Mouse (Mus musculus): Measurements from ENCODE around the gene Fgfr3.

GRCm38 (mm10) chr5:33726891-33727290, 5.4 kb downstream of the Fgfr3 start:
- TF ChIP-seq POLR2A (IDR thresholded peaks at IDR 0.05; ENCODE audit: extremely low read depth, insufficient read depth, low read length) (no peak), CTCF (IDR thresholded peaks at IDR 0.05; ENCODE audit: extremely low read depth, insufficient read depth, low read length) (no peak)
